Mouse (Mus musculus) ES-Bruce4 (cell line): ENCODE results near the gene Entpd7.

Experiments used
- CTCF ChIP-seq: IDR thresholded peaks from one replicate; pipeline ENCODE4 v1.8.1; 2011; ENCODE audit warnings: low read depth, low read length
- EP300 ChIP-seq: IDR thresholded peaks from 2 replicates; pipeline ENCODE4 v1.6.1; 2011; ENCODE audit warnings: low read depth, low read length; ENCODE audit not compliant: insufficient read depth
- POLR2A ChIP-seq: IDR thresholded peaks from one replicate; pipeline ENCODE4 v1.8.1; 2011; ENCODE audit warnings: low read length; ENCODE audit not compliant: insufficient read depth

DNA sequence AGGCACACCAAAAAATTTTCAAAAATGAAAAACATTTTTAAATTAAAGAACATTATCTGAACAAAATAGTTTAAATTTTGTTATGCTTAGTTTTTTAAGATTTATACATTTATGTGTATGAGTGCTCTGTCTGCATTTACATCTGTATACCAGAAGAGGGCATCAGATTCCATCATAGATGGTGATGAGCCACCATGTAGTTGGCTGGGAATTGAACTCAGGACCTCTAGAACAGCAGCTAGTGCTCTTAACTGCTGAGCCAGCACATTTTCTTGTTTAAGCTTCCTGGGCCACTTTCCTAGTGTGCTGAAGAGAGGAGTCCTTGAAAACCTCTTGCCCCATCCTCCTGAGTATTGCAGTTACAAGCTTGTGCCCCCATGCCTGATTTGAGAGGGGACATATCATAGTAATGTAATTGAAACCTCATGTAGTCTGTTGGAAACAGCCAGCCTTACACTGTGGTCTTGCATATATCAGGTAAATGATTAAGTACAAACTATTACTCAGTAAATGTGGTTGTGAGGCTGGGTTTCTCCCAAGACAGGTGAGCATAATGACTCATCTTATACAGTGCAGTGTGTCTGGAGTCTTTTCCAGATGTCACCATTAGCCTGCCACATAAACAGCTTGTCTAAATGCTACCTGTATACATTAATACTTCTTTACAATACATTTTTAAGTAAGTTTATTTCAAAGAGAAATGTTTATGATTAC lies 72.2 kb downstream of the Entpd7 start:
- TF ChIP-seq CTCF: no peak
- TF ChIP-seq EP300: no peak
- TF ChIP-seq POLR2A: no peak
